Comparison of ENCODE assay signal across 24 mouse cellular contexts in the genomic region with DNA sequence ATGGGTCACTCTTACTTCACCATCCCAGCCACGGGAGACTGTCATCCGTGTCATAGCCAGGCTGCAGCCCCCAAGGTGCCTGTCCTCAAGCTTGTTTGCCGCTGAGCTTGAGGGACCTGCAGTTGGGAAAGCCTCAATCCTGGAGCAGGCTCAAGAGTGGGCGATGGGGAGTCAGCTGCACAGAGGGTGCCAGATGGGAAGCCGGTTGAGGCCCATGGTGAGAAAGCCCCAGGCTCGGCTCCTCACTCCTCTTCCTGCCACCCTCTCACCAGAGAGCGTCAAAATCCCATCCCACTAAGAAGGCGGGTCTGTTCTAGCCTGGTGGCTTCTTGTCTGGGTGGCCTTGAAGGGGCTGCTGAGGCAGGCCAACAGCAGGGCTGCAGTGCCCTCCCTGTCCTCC. TPM values are rescaled to one million over a fixed set of nuclear protein-coding genes. Genes with fewer than 3 reads are reported as not detected.
DNase-seq lines count a peak whose midpoint lies in the region; ATAC-seq and TF ChIP-seq lines count a peak whose summit lies in the region.
"Had no signal": no experiment of that assay in that cellular context is flagged by ENCODE, and none has a peak within 500 bp of the region (broad histone marks: within the 10 kb centered on the region; RNA-seq: fewer than 3 reads in every experiment).

No protein-coding gene starts in this region.

- H3K27me3 ChIP-seq in forebrain, embryonic 12.5 days: no peaks in the 10 kb centered on the region
- H3K27me3 ChIP-seq in forebrain, postnatal 0 days (ENCODE audit: insufficient read depth, low read length): no peaks in the 10 kb centered on the region
- H3K27me3 ChIP-seq: Patski had no signal

- H3K36me3 ChIP-seq in forebrain, embryonic 12.5 days (replicated peaks): peaks cover 54% of the 10 kb centered on the region
- peaks cover 46% of the 10 kb centered on the region for H3K36me3 ChIP-seq in forebrain, postnatal 0 days (ENCODE audit: insufficient read depth)

- 90% methylated on average over 8 of the region's 8 CpGs for WGBS in forebrain, embryonic 12.5 days
- 84% methylated on average over 8 of the region's 8 CpGs for WGBS in forebrain, postnatal 0 days

- no peak for DNase-seq in forebrain, postnatal 0 days
- peak; percentile 75 to 87 for DNase-seq in left cerebral cortex, adult 18-20 months (ENCODE audit: low spot score in 2 of 2)
- DNase-seq in left cerebral cortex, adult 11 months (ENCODE audit: low spot score): no peak
- DNase-seq in left cerebral cortex, postnatal 36 days (ENCODE audit: low spot score in 2 of 2): peak; percentile 74 to 81
- DNase-seq in thymus, postnatal 4 days: no peak
- DNase-seq in embryo, embryonic 9.5 days (ENCODE audit: extremely low spot score): no peak
- DNase-seq: adrenal gland, postnatal 10 days; gastrocnemius, postnatal 36 days; kidney, adult 9 months; kidney, postnatal 25 days; lung, adult 18-20 months; lung, postnatal 14 days; midbrain, embryonic 14.5 days; thymus, postnatal 25 days had no signal

- no peaks in the 10 kb centered on the region for H3K9me3 ChIP-seq in forebrain, embryonic 12.5 days
- H3K9me3 ChIP-seq in forebrain, postnatal 0 days (ENCODE audit: low read length): no peaks in the 10 kb centered on the region
- H3K9me3 ChIP-seq: forebrain, embryonic 10.5 days; limb, embryonic 10.5 days had no signal

- intact Hi-C loops in left cerebral cortex, postnatal 36 days (cut with DNase I): loop anchor here (10.0 kb wide), 1 partner anchor 487 kb away; no protein-coding TSS in a partner anchor

- no peak overlapping the region for H3K4me2 ChIP-seq in forebrain, embryonic 12.5 days
- no peak overlapping the region for H3K4me2 ChIP-seq in forebrain, postnatal 0 days (ENCODE audit: low read depth)

- no peak for TF ChIP-seq POLR2A in cortical plate, adult 2 months (IDR thresholded peaks at IDR 0.05; ENCODE audit: extremely low read depth, insufficient read depth, low read length)

- no peak overlapping the region for H3K4me3 ChIP-seq in forebrain, embryonic 12.5 days (replicated peaks)
- no peak overlapping the region for H3K4me3 ChIP-seq in forebrain, postnatal 0 days (ENCODE audit: low read depth, low read length)
- no peak overlapping the region for H3K4me3 ChIP-seq in cortical plate, adult 2 months (ENCODE audit: insufficient read depth, low read length)
- H3K4me3 ChIP-seq: forebrain, embryonic 10.5 days; limb, embryonic 10.5 days; myocyte had no signal

- peaks cover 35% of the 10 kb centered on the region for H3K4me1 ChIP-seq in forebrain, embryonic 12.5 days
- no peaks in the 10 kb centered on the region for H3K4me1 ChIP-seq in forebrain, postnatal 0 days (ENCODE audit: insufficient read depth)
- H3K4me1 ChIP-seq in cortical plate, adult 2 months (ENCODE audit: control insufficient read depth, insufficient read depth, low read length): peaks cover 4% of the 10 kb centered on the region; the same call in 1 of the 2 replicates

- TF ChIP-seq CTCF in forebrain, postnatal 0 days (IDR thresholded peaks at IDR 0.05; ENCODE audit: low read depth): no peak
- no peak for TF ChIP-seq CTCF in cortical plate, adult 2 months (IDR thresholded peaks at IDR 0.05; ENCODE audit: extremely low read depth, insufficient read depth, low read length)

- no peak overlapping the region for H3K9ac ChIP-seq in forebrain, embryonic 12.5 days
- H3K9ac ChIP-seq in forebrain, postnatal 0 days: no peak overlapping the region

- 0 out of 2 replicates have a peak overlapping the region, but pooled peaks have one; percentile 1 for H3K27ac ChIP-seq in forebrain, embryonic 12.5 days
- H3K27ac ChIP-seq in forebrain, postnatal 0 days (ENCODE audit: low read depth, low read length): no peak overlapping the region
- H3K27ac ChIP-seq in cortical plate, adult 2 months (ENCODE audit: insufficient read depth, low read length): peak overlapping the region; percentile 32
- H3K27ac ChIP-seq: forebrain, embryonic 10.5 days; limb, embryonic 10.5 days; stomach, postnatal 0 days had no signal

- no peak for ATAC-seq in forebrain, embryonic 12.5 days (ENCODE audit: low FRiP score)
- no peak for ATAC-seq in forebrain, postnatal 0 days
- ATAC-seq: activated CD4-positive, CD25-positive, alpha-beta regulatory T cell, adult 4 months; CD4-positive, CD25-positive, alpha-beta regulatory T cell, adult 4 months; Patski had no signal

RNA-seq across cellular contexts. Expression of gene Endov, which starts 16.6 kb away (rescaled TPM):
- 23.1 and 23.5 TPM in 2 replicates for polyA plus RNA-seq in forebrain, embryonic 12.5 days (2016; fragmentation: Nextera tagmentation; extraction: Ambion mirVana)
- 35.6 and 42.8 TPM in 2 replicates for total RNA-seq in forebrain, postnatal 0 days (2014; rRNA removed)
- 15.2 and 16.9 TPM in 2 replicates for polyA plus RNA-seq in forebrain, postnatal 0 days (2015; fragmentation: Nextera tagmentation; extraction: Ambion mirVana)
- 10 to 100 TPM; 32.2 to 35.1 TPM for total RNA-seq in left cerebral cortex, adult 18-20 months (2021)
- polyA plus RNA-seq in cortical plate, adult 2 months (2012; rRNA removed): 21.1 and 24.4 TPM in 2 replicates
- total RNA-seq in left cerebral cortex, postnatal 36 days (2021): 10 to 100 TPM; 30.6 to 31.0 TPM

RNA-seq across cellular contexts. Expression of gene Nptx1, which starts 39.8 kb away (rescaled TPM):
- polyA plus RNA-seq in forebrain, embryonic 12.5 days (2016; fragmentation: Nextera tagmentation; extraction: Ambion mirVana): 4.0 and 4.8 TPM in 2 replicates
- 10.0 and 14.2 TPM in 2 replicates for total RNA-seq in forebrain, postnatal 0 days (2014; rRNA removed)
- polyA plus RNA-seq in forebrain, postnatal 0 days (2015; fragmentation: Nextera tagmentation; extraction: Ambion mirVana): 5.1 and 6.9 TPM in 2 replicates
- 100 to 1,000 TPM; 226 to 265 TPM for total RNA-seq in left cerebral cortex, adult 18-20 months (2021)
- polyA plus RNA-seq in cortical plate, adult 2 months (2012; rRNA removed): 118 and 134 TPM in 2 replicates
- 100 to 1,000 TPM; 240 to 248 TPM for total RNA-seq in left cerebral cortex, postnatal 36 days (2021)
- total RNA-seq: megakaryocyte, adult 5-6 weeks had no signal
- polyA plus RNA-seq: activated CD4-positive, CD25-positive, alpha-beta regulatory T cell, adult 4 months; CD4-positive, CD25-positive, alpha-beta regulatory T cell, adult 4 months had no signal

Comparison
In these comparisons a context has a peak if more than half of its experiments do, and no peak if none do; other contexts are left out.
1. DNase-seq: peak in left cerebral cortex, adult 18-20 months (2 of 2) and left cerebral cortex, postnatal 36 days (2 of 2); none in forebrain, postnatal 0 days (single experiment), left cerebral cortex, adult 11 months (single experiment), thymus, postnatal 4 days (single experiment) and embryo, embryonic 9.5 days (single experiment).
2. RNA of gene Nptx1, which starts 39.8 kb away (total RNA-seq): 226 to 265 TPM in left cerebral cortex, adult 18-20 months and 240 to 248 TPM in left cerebral cortex, postnatal 36 days; 10.0 to 14.2 TPM in forebrain, postnatal 0 days; every median in the first group is over 10 times any median in the second.